Mouse (Mus musculus) embryonic facial prominence, embryonic 15.5 days (tissue): ENCODE measurements around the gene Arhgap23. TPM values are rescaled to one million over a fixed set of nuclear protein-coding genes. Genes with fewer than 3 reads are reported as not detected.

Experiments used
- ATAC-seq: fragments of 200-750 bp; cut with Nextera tagmentation; 2 replicates; pipeline ENCODE4 v1.8.0; 2017; ENCODE audit warnings: low read depth, moderate TSS enrichment; ENCODE audit not compliant: insufficient number of reproducible peaks, low FRiP score, low TSS enrichment
- H3K27ac ChIP-seq: fragments of 300-500 bp; sonication (generic); replicated peaks from 2 replicates; pipeline ENCODE4 v1.5.1; 2015; ENCODE audit warnings: mild to moderate bottlenecking, inconsistent platforms
- H3K27me3 ChIP-seq: fragments of 300-500 bp; sonication (generic); 2 replicates; pipeline ENCODE4 v1.6.1; 2015; ENCODE audit warnings: inconsistent platforms
- H3K36me3 ChIP-seq: fragments of 300-500 bp; sonication (generic); 2 replicates; pipeline ENCODE4 v1.6.1; 2015; ENCODE audit warnings: mild to moderate bottlenecking, inconsistent platforms
- H3K4me1 ChIP-seq: fragments of 300-500 bp; sonication (generic); 2 replicates; pipeline ENCODE4 v1.6.1; 2015; ENCODE audit warnings: inconsistent platforms
- H3K4me2 ChIP-seq: fragments of 300-500 bp; sonication (generic); replicated peaks from 2 replicates; pipeline ENCODE4 v1.6.1; 2015; ENCODE audit warnings: mild to moderate bottlenecking, inconsistent platforms
- H3K4me3 ChIP-seq: fragments of 300-500 bp; sonication (generic); replicated peaks from 2 replicates; pipeline ENCODE4 v1.5.1; 2015; ENCODE audit warnings: mild to moderate bottlenecking, inconsistent platforms
- H3K9ac ChIP-seq: fragments of 300-500 bp; sonication (generic); 2 replicates; pipeline ENCODE4 v1.6.1; 2015; ENCODE audit warnings: inconsistent platforms
- H3K9me3 ChIP-seq: fragments of 300-500 bp; sonication (generic); replicated peaks from 2 replicates; pipeline ENCODE4 v1.6.1; 2016; ENCODE audit warnings: inconsistent platforms
- WGBS: fragments of 180-500 bp; shearing (Covaris S2); methylation state at CpG from one replicate; pipeline ENCODE4 v1.1.7; 2015; 5-methylcytosine and 5-hydroxymethylcytosine counted together
- polyA plus RNA-seq: library from polyadenylated mRNA; unstranded; fragments of >200 nt; fragmentation: Nextera tagmentation; extraction: Ambion mirVana; gene quantifications from 2 replicates; pipeline ENCODE4 v1.2.1, GENCODE M21; 2015

Gene Arhgap23
- polyA plus RNA-seq, 1 experiment from 2014 or later = 9.6 TPM

GRCm38 (mm10) chr11:97466444-97467160 lies 51.3 kb downstream of the Arhgap23 start:
- Histone ChIP-seq H3K4me1 (peaks cover 12% of the 10 kb centered on the region; the same call in 1 of the 2 replicates), H3K4me2 (no peak overlapping the region), H3K9ac (no peak overlapping the region), H3K27ac (no peak overlapping the region; the same call in 1 of the 2 replicates), H3K4me3 (no peak overlapping the region), H3K36me3 (peaks cover 98% of the 10 kb centered on the region), H3K27me3 (no peaks in the 10 kb centered on the region), H3K9me3 (no peaks in the 10 kb centered on the region)
- no peak for ATAC-seq
- 76% methylated on average over 10 of the region's 10 CpGs for WGBS

GRCm38 (mm10) chr11:97468639-97469287 lies 53.4 kb downstream of the Arhgap23 start:
- ATAC-seq = peak; percentile 37; the same call in 1 of the 2 replicates
- no peaks in the 10 kb centered on the region for H3K9me3 ChIP-seq
- no peak overlapping the region for H3K27ac ChIP-seq
- H3K27me3 ChIP-seq = no peaks in the 10 kb centered on the region
- no peak overlapping the region for H3K4me2 ChIP-seq
- H3K9ac ChIP-seq = no peak overlapping the region
- peaks cover 98% of the 10 kb centered on the region for H3K36me3 ChIP-seq
- H3K4me3 ChIP-seq = no peak overlapping the region
- 46% methylated on average over 14 of the region's 14 CpGs for WGBS
- H3K4me1 ChIP-seq = peaks cover 12% of the 10 kb centered on the region; the same call in 1 of the 2 replicates

GRCm38 (mm10) chr11:97469828-97470227 lies 54.5 kb downstream of the Arhgap23 start:
- Histone ChIP-seq H3K4me3 (no peak overlapping the region), H3K27ac (no peak overlapping the region), H3K9me3 (no peaks in the 10 kb centered on the region), H3K27me3 (no peaks in the 10 kb centered on the region), H3K4me2 (no peak overlapping the region), H3K9ac (no peak overlapping the region), H3K4me1 (peaks cover 7% of the 10 kb centered on the region; the same call in 1 of the 2 replicates), H3K36me3 (peaks cover 97% of the 10 kb centered on the region)
- 96% methylated on average over 7 of the region's 7 CpGs for WGBS
- ATAC-seq = no peak

DNA sequence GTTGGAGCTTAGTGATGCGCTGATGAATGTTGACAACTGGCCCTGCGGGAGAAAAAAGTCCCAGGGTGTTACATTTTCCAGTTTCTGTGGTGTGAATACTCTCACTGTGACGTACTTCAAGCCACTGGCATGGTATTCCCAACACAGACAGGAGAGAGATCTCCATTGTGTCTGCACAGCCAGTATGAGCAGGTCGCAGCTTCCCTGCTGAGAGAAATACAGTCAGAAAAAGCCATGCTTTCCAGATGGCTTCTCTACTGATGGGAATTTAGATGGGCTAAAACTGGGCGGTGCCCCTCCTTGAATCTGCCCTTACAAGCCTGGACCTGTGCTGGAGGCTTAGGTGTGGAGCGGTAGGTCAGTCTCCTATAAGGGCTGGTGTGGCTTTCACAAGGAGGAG lies 55.9 kb downstream of the Arhgap23 start:
- no peak overlapping the region for H3K9ac ChIP-seq
- H3K4me1 ChIP-seq = no peaks in the 10 kb centered on the region
- H3K27me3 ChIP-seq = no peaks in the 10 kb centered on the region
- no peak overlapping the region for H3K4me3 ChIP-seq
- no peak for ATAC-seq
- H3K4me2 ChIP-seq = no peak overlapping the region
- H3K9me3 ChIP-seq = no peaks in the 10 kb centered on the region
- 71% methylated on average over 6 of the region's 6 CpGs for WGBS
- peaks cover 97% of the 10 kb centered on the region for H3K36me3 ChIP-seq
- no peak overlapping the region for H3K27ac ChIP-seq

GRCm38 (mm10) chr11:97476334-97477095 lies 61.2 kb downstream of the Arhgap23 start:
- no peaks in the 10 kb centered on the region for H3K9me3 ChIP-seq
- no peak overlapping the region for H3K9ac ChIP-seq
- 62% methylated on average over 8 of the region's 8 CpGs for WGBS
- no peak overlapping the region for H3K4me3 ChIP-seq
- peaks cover 96% of the 10 kb centered on the region for H3K36me3 ChIP-seq
- no peaks in the 10 kb centered on the region for H3K4me1 ChIP-seq
- no peak overlapping the region for H3K4me2 ChIP-seq
- no peak for ATAC-seq
- H3K27ac ChIP-seq = no peak overlapping the region
- no peaks in the 10 kb centered on the region for H3K27me3 ChIP-seq

DNA sequence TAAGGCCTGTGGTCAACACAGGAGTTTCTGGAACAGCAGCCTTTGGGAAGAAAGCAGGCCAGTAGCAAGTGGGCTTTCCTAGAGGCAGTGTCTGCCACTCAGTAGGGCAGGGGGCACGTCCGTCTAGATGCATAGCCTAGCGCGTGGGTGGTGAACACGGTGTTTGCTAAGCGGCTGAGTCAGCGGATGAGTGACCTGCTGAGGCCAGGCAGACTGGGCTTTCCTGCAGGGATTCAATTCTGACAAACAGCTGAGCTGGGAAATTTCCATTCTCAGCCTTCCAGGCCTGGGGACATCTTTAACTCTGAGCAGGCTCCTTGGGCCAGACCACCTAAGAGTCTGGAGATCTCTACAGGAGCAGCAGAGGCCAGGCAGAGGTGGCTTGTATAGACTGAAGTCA lies 62.1 kb downstream of the Arhgap23 start:
- H3K9me3 ChIP-seq = no peaks in the 10 kb centered on the region
- H3K27ac ChIP-seq = no peak overlapping the region
- H3K4me3 ChIP-seq = no peak overlapping the region
- H3K36me3 ChIP-seq = peaks cover 97% of the 10 kb centered on the region
- no peak overlapping the region for H3K9ac ChIP-seq
- no peak overlapping the region for H3K4me2 ChIP-seq
- WGBS = 87% methylated on average over 7 of the region's 7 CpGs
- H3K4me1 ChIP-seq = no peaks in the 10 kb centered on the region
- ATAC-seq = no peak
- no peaks in the 10 kb centered on the region for H3K27me3 ChIP-seq

DNA sequence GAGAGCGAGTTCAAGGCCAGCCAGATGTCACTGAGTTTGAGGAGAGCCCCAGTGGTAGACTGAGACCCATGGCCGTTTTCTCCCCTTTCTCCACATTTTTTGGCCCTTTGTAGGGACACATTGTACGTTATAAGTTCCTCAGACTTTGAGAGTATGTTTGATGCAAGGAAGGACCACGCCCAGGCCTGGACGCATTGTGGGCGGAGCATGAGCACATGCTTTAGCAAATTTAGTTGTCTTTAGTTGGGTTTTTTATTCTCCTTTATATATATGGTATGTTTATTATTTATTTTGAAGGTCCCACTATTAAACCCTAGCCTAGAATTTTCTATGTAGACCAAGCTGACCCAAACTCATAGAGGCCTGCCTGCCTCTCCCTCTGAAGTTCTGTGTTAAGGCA lies 63.0 kb downstream of the Arhgap23 start:
- H3K4me3 ChIP-seq = no peak overlapping the region
- H3K27me3 ChIP-seq = no peaks in the 10 kb centered on the region
- H3K4me1 ChIP-seq = no peaks in the 10 kb centered on the region
- no peaks in the 10 kb centered on the region for H3K9me3 ChIP-seq
- no peak overlapping the region for H3K4me2 ChIP-seq
- H3K9ac ChIP-seq = no peak overlapping the region
- H3K36me3 ChIP-seq = peaks cover 96% of the 10 kb centered on the region
- 84% methylated on average over 6 of the region's 6 CpGs for WGBS
- H3K27ac ChIP-seq = no peak overlapping the region
- ATAC-seq = no peak

- H3K36me3 ChIP-seq = peaks cover 91% of the 10 kb centered on the region
- WGBS = 78% methylated on average over 10 of the region's 10 CpGs
- H3K27me3 ChIP-seq = no peaks in the 10 kb centered on the region
- no peak overlapping the region for H3K4me2 ChIP-seq
- no peaks in the 10 kb centered on the region for H3K4me1 ChIP-seq
- no peaks in the 10 kb centered on the region for H3K9me3 ChIP-seq
- no peak for ATAC-seq
- no peak overlapping the region for H3K4me3 ChIP-seq
- no peak overlapping the region for H3K9ac ChIP-seq
- H3K27ac ChIP-seq = no peak overlapping the region
Measured at GRCm38 (mm10) chr11:97479085-97479484, 63.8 kb downstream of the Arhgap23 start.

GRCm38 (mm10) chr11:97479824-97480223 lies 64.5 kb downstream of the Arhgap23 start:
- Histone ChIP-seq H3K4me3 (no peak overlapping the region), H3K36me3 (peaks cover 91% of the 10 kb centered on the region), H3K9ac (no peak overlapping the region), H3K27ac (no peak overlapping the region), H3K4me2 (no peak overlapping the region), H3K9me3 (no peaks in the 10 kb centered on the region), H3K27me3 (no peaks in the 10 kb centered on the region), H3K4me1 (no peaks in the 10 kb centered on the region)
- 81% methylated on average over 8 of the region's 8 CpGs for WGBS
- no peak for ATAC-seq

- Histone ChIP-seq H3K27me3 (no peaks in the 10 kb centered on the region), H3K4me3 (no peak overlapping the region), H3K9me3 (no peaks in the 10 kb centered on the region), H3K9ac (no peak overlapping the region), H3K4me1 (0 out of 2 replicates have a peak, but pooled peaks cover 6% of the 10 kb centered on the region), H3K4me2 (no peak overlapping the region), H3K36me3 (peaks cover 70% of the 10 kb centered on the region), H3K27ac (no peak overlapping the region)
- ATAC-seq = no peak
- 80% methylated on average over 8 of the region's 8 CpGs for WGBS
Measured at GRCm38 (mm10) chr11:97485661-97486060, 70.3 kb downstream of the Arhgap23 start.

DNA sequence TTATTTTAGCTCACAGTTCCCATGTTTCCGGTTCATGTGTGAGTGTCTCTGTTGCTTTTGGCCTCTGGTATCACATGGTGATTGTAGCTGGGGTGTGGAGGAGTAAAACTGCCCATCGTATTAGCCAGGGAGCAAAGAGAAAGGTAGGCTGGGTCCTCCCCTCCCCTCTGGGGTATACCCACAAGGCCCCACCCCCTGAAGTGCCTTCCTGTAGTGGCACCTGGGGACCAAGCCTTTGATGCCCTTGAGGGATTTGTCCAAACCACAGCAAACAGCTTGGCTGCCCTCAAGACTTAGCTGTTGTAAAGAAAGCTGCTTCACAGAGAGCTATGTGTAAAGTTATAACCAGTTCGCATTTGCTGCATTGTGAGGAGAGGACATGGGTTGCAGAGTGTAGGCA lies 72.3 kb downstream of the Arhgap23 start:
- Histone ChIP-seq H3K27me3 (no peaks in the 10 kb centered on the region), H3K36me3 (peaks cover 70% of the 10 kb centered on the region), H3K4me2 (no peak overlapping the region), H3K9ac (no peak overlapping the region), H3K4me1 (0 out of 2 replicates have a peak, but pooled peaks cover 6% of the 10 kb centered on the region), H3K9me3 (no peaks in the 10 kb centered on the region), H3K4me3 (no peak overlapping the region), H3K27ac (no peak overlapping the region)
- 79% methylated on average over 3 of the region's 3 CpGs for WGBS
- ATAC-seq = no peak
